21 mouse cellular contexts compared by ENCODE assay signal in genomic region chr7:36913304-36913703, GRCm38 (mm10).
DNase-seq lines count a peak whose midpoint lies in the region; ATAC-seq lines count a peak whose summit lies in the region.
"Had no signal": no experiment of that assay in that cellular context is flagged by ENCODE, and none has a peak within 500 bp of the region (broad histone marks: within the 10 kb centered on the region; RNA-seq: fewer than 3 reads in every experiment).

No protein-coding gene starts in this region.

- no peak for DNase-seq in frontal cortex, postnatal 10 days (ENCODE audit: low spot score in 2 of 2)
- peak; percentile 41 for DNase-seq in 3134 (ENCODE audit: extremely low read depth, insufficient read length, low spot score)
- peak; percentile 49 for DNase-seq in brain, adult 2 months (ENCODE audit: low read depth, low spot score)
- no peak for DNase-seq in thymus, postnatal 4 days
- no peak for DNase-seq in cerebellum, adult 11-12 months
- DNase-seq: adrenal gland, adult 8-10 months; adrenal gland, postnatal 36 days; cerebellum, adult 11 months; cerebellum, adult 8-10 months; cerebellum, postnatal 10 days; cerebellum, postnatal 36 days; gastrocnemius, postnatal 25 days; heart, postnatal 10 days; heart, postnatal 4 days had no signal

- peak; percentile 65 for ATAC-seq in frontal cortex, adult (ENCODE audit: low TSS enrichment)
- ATAC-seq: activated CD4-positive, CD25-positive, alpha-beta regulatory T cell, adult 4 months; forebrain, embryonic 13.5 days; forebrain, embryonic 16.5 days; hindbrain, postnatal 0 days; inflammation-experienced regulatory T-cells, adult 6 months; intestine, embryonic 16.5 days had no signal

Comparison
In these comparisons a context has a peak if more than half of its experiments do, and no peak if none do; other contexts are left out.
1. DNase-seq: peak in 3134 (single experiment) and brain, adult 2 months (single experiment); none in frontal cortex, postnatal 10 days (0 of 2), thymus, postnatal 4 days (single experiment) and cerebellum, adult 11-12 months (single experiment).